Mouse (Mus musculus): ENCODE measurements around the gene Akap7. TPM values are rescaled to one million over a fixed set of nuclear protein-coding genes. Genes with fewer than 3 reads are reported as not detected.
A peak's percentile ranks its signal among the peaks of the same experiment; 100 is the strongest.

Akap7 gene
- polyA plus RNA-seq, 3 experiments from 2014 or later = 1.5 to 5.7 (median 3.0) TPM

- ATAC-seq = peak; percentile 83
These were observed 10.9 kb downstream of the Akap7 start for GRCm38 (mm10) chr10:25296657-25297369.

GRCm38 (mm10) chr10:25296286-25296656 is 11.4 kb downstream of the Akap7 start:
- no peak for ATAC-seq

DNA sequence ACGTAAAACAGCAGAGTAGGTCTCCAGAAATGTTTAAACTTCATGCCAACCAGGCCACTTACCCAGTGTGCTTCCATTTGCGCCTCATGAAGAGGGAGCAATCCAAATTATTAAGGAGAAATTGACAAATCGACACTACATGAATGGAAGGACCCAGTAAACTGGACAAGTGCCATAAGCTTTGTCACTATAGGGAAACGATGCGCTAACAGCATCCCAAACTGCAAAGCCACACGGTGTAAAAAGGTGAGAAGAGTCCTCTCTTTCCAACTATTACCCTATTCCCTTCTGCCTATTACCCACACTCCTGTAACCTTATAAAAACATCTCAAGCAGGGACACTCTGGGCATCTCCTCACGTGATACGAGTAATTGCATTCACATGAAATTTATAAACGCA is 11.8 kb downstream of the Akap7 start:
- ATAC-seq = no peak

DNA sequence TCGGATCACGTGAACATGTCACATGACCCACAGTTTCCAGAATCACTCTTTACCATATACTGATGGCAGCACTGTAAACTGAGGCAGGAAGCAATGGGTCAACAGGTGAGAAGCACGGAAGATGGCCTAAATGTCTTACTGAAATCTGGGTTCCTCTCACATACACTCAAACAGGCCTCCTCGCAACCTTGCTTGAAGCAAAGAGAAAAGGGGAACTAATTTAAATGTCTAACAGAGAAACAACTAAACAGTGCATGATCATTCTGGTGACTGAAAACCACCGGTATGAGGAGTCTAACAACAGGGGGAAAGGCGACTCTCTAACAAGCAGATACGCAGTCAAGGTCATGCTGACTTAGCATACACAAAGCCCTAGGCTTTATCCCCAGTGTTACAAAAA is 12.7 kb downstream of the Akap7 start:
- ATAC-seq = no peak

GRCm38 (mm10) chr10:25293796-25294195 is 13.9 kb downstream of the Akap7 start:
- no peak for ATAC-seq

DNA sequence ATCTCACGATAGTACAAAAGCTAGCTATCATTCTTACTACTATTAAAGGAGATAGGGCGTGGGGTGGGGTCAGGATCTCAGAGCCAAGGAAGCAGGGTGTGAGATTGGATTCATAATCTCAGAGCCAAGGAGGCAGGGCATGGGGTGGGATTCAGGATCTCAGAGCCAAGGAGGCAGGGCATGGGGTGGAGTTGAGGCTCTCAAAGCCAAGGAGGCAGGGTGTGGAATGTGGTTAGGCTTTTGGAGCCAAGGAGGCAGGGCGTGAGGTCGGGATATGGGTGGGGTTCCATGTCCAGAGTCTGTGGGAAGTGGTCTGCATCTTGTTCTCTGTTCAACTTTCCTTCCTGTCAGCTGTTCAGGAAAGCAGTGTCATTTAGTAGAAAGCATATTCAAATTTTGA is 16.6 kb downstream of the Akap7 start:
- ATAC-seq = no peak

GRCm38 (mm10) chr10:25285100-25285811 is 22.4 kb downstream of the Akap7 start:
- no peak for ATAC-seq

- ATAC-seq = no peak
These were observed 23.1 kb downstream of the Akap7 start for GRCm38 (mm10) chr10:25284427-25285099.

- no peak for ATAC-seq
These were observed 24.3 kb downstream of the Akap7 start for GRCm38 (mm10) chr10:25283397-25283796.

DNA sequence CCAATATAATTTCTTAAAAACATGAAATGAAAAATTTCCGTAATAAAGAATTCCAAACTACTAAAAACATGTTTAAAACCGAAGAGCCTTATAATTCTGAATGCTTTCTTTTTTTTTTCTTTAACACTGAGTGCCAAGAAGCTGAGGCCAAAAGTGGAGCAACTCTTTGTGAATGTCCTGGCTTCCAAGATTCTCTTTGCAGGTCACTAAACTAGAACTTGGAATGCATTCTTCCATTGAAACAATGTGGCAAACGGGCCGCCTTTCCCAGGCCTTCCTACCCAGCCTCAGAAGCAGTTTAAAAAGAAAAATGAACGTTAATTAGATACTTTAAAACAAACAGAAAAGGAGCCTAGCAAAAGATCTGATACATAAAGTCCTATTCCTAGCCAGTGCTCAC is 27.5 kb downstream of the Akap7 start:
- ATAC-seq = no peak

GRCm38 (mm10) chr10:25279406-25279805 is 28.3 kb downstream of the Akap7 start:
- ATAC-seq = no peak

DNA sequence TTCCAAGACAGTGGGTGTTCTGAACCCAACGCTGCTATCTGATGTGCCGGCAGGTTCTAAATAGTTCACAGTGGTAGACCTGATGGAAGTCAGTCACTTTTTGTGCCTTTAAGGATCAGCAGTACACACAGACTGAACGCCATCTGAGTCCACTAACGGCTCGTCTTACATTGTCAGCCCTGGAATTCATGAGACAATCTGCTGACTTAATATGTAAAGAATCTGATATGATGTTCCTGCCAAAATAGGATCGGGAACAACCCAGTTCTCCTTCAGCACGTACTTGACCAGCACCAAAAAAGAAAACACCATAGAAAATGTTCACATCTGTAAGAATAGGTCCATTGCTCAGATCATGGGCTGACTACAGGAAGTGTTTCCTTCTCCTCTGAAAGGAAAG is 32.2 kb downstream of the Akap7 start:
- ATAC-seq = no peak

- ATAC-seq = no peak
These were observed 32.9 kb downstream of the Akap7 start for GRCm38 (mm10) chr10:25274621-25275330.

GRCm38 (mm10) chr10:25273731-25274130 is 33.9 kb downstream of the Akap7 start:
- ATAC-seq = no peak

DNA sequence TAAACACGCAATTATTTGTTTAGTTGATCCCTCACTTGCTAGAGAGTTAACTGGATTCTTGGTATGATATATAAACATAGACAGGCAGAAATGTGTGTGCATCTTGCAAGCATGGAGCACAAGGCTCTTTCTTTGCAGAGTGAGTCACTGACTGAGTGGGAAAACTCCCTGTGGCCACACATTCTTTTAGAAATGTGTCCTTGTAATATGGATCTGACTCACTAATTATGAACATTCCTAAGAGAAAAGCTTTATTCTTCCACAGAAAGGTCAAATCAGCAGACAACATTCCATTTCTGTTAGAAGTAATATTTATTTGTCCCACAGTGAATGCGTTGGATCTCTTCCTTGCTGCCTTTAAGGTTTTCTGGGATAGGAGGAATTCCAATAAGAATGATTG is 35.9 kb downstream of the Akap7 start:
- no peak for ATAC-seq

- ATAC-seq = no peak
These were observed 36.5 kb downstream of the Akap7 start for GRCm38 (mm10) chr10:25271207-25271606.

DNA sequence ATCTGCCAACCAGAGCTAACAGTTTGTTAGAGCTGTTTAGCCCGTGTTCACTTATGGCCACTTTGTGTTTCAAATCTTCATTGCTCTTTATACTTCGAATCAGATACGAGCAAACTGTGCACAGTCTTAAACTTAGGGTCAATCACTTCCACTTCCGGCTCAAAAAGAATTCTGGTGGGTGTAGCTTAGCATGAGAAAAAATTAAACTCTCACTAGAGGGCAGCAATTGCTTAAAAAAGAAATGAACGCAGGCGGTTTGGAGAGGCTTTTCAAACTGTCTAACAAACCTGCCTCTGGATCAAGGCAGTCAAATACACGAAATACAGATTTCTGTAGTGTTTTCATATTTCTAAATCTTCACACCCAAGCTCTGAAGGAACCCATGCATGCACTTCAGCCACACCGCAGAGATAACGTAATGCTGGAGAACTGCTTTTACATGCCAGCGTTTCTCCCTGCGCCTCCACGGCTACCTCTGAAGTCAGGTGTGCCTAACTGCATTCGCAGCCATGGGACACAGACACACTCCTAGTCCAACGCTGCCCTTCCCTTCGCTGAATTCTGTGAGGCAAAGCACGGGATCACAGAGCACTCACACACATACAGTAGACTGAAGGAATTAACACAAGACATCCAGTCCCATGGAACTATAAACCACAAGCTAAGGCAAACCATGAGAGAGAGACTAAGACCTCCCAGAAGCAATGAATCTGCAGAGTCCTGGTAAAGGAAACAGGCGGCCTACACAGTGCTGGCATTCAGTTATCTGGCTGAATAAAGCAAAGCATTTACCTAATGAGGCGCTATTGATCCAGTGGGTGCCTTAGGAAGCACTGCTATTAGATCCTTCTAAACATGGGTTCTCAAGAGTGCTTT is 39.0 kb downstream of the Akap7 start:
- peak; percentile 96 for ATAC-seq

GRCm38 (mm10) chr10:25261176-25261575 is 46.5 kb downstream of the Akap7 start:
- no peak for ATAC-seq

DNA sequence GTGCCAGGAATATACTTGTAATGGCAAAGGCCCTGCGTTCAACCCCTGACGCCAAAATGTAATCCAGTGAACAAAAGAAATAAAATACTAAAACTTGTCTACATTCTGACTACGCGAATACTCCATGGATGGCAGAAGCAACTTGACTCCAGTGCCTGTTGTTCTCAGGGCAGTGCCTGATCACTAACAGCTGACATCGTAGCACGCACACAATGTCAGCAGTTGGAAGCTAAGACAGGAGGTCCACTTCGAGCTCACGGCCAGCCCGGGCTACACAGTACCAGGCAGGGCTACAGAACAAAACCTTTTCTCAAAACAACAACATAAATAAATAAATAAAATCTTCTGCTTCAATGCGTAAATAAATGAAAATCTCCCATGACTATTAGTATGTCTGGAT is 46.9 kb downstream of the Akap7 start:
- no peak for ATAC-seq

GRCm38 (mm10) chr10:25258171-25258570 is 49.5 kb downstream of the Akap7 start:
- no peak for ATAC-seq

DNA sequence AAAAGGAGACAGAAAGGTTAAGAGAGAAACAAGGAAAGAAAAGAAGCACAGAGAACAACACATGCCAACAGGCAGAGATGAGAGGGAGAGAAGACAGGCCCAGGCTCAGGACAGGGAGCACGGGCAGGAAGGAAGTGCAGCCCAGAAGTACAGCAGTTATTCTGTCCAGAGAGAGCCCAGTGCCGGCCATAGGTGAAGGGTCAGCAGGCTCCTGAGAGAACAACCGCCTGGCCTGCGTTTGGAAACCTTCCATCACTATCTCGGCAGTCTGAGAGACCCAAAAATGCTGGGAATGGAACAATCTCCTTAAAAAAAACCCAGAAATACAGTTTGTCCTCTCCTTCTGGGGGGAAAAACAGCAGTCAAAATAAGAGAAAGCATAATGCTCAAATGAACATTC is 50.2 kb downstream of the Akap7 start:
- ATAC-seq = no peak

- no peak for ATAC-seq
These were observed 54.2 kb downstream of the Akap7 start for GRCm38 (mm10) chr10:25253474-25253873.
